In genomic region chr8:119620848-119621465, GRCm38 (mm10) we compare ENCODE assay signal across 17 mouse cellular contexts. TPM values are rescaled to one million over a fixed set of nuclear protein-coding genes. Genes with fewer than 3 reads are reported as not detected.
"Had no signal": no experiment of that assay in that cellular context is flagged by ENCODE, and none has a peak within 500 bp of the region (broad histone marks: within the 10 kb centered on the region; RNA-seq: fewer than 3 reads in every experiment).

No protein-coding gene starts in this region.

- H3K36me3 ChIP-seq: limb, embryonic 13.5 days; midbrain, embryonic 12.5 days; neural tube, embryonic 15.5 days had no signal

- H3K9ac ChIP-seq: limb, embryonic 13.5 days; liver, embryonic 14.5 days; midbrain, embryonic 12.5 days; neural tube, embryonic 15.5 days had no signal

- DNase-seq: kidney, postnatal 36 days; left cerebral cortex, postnatal 4 days; lung, adult 18-20 months; right cerebral cortex, adult 18-20 months; right cerebral cortex, postnatal 25 days; thymus, postnatal 4 days had no signal

- H3K9me3 ChIP-seq: limb, embryonic 13.5 days; midbrain, embryonic 12.5 days; neural tube, embryonic 15.5 days had no signal

- H3K4me3 ChIP-seq: limb, embryonic 13.5 days; midbrain, embryonic 12.5 days; myocyte; neural tube, embryonic 15.5 days had no signal

- H3K27ac ChIP-seq: limb, embryonic 13.5 days; liver, embryonic 14.5 days; midbrain, embryonic 12.5 days; neural tube, embryonic 15.5 days had no signal

- H3K27me3 ChIP-seq: limb, embryonic 13.5 days; midbrain, embryonic 12.5 days; neural tube, embryonic 15.5 days had no signal

- H3K4me2 ChIP-seq: limb, embryonic 13.5 days; midbrain, embryonic 12.5 days; neural tube, embryonic 15.5 days had no signal

- H3K4me1 ChIP-seq: limb, embryonic 13.5 days; neural tube, embryonic 15.5 days had no signal

RNA-seq across cellular contexts. Expression of gene Adad2, which starts 8.4 kb away (rescaled TPM):
- total RNA-seq: left cerebral cortex, postnatal 10 days; liver, adult 2 months; megakaryocyte-erythroid progenitor cell, adult 5-6 weeks had no signal
- polyA plus RNA-seq: liver, adult 2 months; liver, embryonic 14.5 days; lung, embryonic 16.5 days; myocyte; neural tube, embryonic 11.5 days; thymus, postnatal 0 days had no signal

RNA-seq across cellular contexts. Expression of gene Kcng4, which starts 14.5 kb away (rescaled TPM):
- total RNA-seq: left cerebral cortex, postnatal 4 days; megakaryocyte-erythroid progenitor cell, adult 5-6 weeks had no signal
- polyA plus RNA-seq: limb, embryonic 13.5 days; liver, adult 2 months; liver, embryonic 14.5 days; midbrain, embryonic 12.5 days; myocyte had no signal

RNA-seq across cellular contexts. Expression of gene Wfdc1, which starts 45.2 kb away (rescaled TPM):
- total RNA-seq: megakaryocyte-erythroid progenitor cell, adult 5-6 weeks had no signal

RNA-seq across cellular contexts. Expression of gene Dnaaf1, which starts 45.9 kb away (rescaled TPM):
- total RNA-seq: left cerebral cortex, postnatal 10 days; liver, adult 2 months had no signal
- polyA plus RNA-seq: liver, adult 2 months; neural tube, embryonic 11.5 days had no signal
